Mouse (Mus musculus) right cerebral cortex, postnatal 10 days (tissue): Measurements from ENCODE around the gene Tex22.

Experiments used
- DNase-seq, 2 experiments: peaks; one replicate each; pipeline ENCODE4 v3.0.0; 2021; ENCODE audit warnings: low spot score in 2 of 2

Tex22 gene

GRCm38 (mm10) chr12:113056089-113056488 is 18.2 kb upstream of the Tex22 start:
- DNase-seq = no peak

- no peak for DNase-seq
Observed at GRCm38 (mm10) chr12:113060178-113060577, 14.1 kb upstream of the Tex22 start.

DNA sequence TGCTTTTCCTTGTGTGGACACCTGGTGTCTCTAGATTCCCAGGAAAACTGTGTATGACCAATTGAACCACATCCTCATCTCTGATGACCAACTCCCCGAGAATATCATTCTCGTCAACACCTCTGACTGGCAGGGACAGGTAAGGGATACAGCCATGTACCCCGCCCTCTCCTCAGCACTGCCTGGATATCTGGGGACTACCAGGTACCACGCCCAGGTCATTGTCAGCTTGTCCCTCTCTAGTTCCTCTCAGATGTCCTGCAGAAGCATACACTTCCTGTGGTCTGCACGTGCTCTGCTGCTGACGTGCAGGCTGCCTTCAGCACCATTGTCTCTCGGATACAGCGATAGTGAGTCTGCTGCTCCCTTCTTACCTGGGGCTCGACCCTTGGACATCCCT is 12.7 kb upstream of the Tex22 start:
- DNase-seq = no peak

DNA sequence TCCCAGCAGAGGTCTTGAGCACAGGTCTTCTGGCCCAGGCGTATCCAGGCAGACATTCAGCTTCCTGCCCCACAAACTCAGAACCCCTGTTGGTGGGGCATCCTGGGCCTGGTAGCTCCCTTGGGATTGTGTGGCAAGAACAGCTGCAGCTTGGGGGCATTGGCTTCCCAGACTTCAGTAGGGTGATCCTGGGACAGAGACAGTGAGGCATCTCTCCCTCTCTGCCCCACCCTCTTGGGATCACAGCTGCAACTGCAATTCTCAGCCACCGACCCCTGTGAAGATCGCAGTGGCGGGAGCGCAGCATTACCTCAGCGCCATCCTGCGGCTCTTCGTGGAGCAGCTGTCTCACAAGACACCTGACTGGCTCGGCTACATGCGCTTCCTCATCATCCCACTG is 12.1 kb upstream of the Tex22 start:
- DNase-seq = no peak

- no peak for DNase-seq
Observed at GRCm38 (mm10) chr12:113063700-113064099, 10.6 kb upstream of the Tex22 start.

DNA sequence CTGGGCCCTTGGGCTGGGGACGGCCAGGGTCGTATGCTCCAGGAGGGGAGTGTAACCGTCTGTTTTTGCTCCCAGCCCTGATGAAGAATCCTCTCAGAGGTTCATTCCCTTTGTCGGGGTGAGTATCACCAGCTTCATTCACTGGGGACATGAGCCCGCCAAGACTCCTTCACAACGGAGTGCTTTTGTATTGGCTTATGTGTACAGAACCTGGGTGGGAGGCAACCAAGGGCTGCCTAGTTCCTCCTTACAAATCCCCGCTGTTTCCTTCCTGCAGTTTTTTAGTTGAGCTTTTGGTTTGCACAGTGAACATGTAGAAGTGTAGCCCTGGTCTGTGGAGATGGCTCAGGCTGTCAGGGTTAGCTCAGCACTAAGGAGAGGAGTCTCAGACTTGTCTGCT is 6.3 kb upstream of the Tex22 start:
- no peak for DNase-seq

- DNase-seq = no peak
Observed at GRCm38 (mm10) chr12:113069389-113069788, 4.9 kb upstream of the Tex22 start.

DNA sequence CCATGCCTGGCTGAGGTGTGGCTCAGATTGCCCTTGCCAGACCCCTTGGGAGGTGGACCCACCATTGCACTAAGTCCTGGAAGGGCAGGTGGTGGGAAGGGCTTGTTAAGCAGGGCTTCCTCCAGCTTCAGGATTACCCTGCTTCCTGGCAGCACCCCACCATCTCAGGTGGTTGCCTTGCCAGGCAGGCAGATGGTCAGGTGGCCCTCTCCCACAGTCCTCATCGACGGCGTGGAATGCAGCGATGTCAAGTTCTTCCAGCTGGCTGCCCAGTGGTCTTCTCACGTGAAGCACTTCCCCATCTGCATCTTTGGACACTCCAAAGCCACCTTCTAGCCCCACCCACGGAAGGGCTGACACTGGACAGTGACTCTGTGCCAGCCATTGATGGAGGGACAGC is 3.0 kb upstream of the Tex22 start:
- no peak for DNase-seq

DNA sequence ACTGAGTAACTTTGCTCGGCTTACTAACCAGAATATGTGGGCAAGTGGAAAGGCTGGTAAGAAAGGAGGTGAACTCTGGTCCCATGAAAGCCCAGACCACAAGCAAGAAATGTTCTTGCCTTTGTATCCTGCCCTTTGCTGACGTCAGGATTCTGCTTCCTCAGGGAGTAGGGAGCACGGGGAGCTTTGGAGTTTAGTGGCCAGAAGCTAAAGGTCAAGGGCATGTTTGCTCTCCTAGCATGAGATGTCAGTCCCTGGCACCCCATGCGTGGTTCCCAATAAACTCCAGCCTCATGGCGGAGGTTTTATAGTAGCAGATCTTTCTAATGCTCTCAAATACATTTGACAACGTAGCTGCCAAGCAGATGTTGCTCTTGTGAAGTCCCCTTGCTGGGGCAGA is 2.5 kb upstream of the Tex22 start:
- DNase-seq = no peak

- DNase-seq = peak; percentile 65 to 71
Observed at GRCm38 (mm10) chr12:113073420-113074328, 628 bp upstream of the Tex22 start.

- peak; percentile 90 to 93 for DNase-seq
Observed at GRCm38 (mm10) chr12:113075063-113075454, 757 bp downstream of the Tex22 start.

GRCm38 (mm10) chr12:113075486-113075885 is 1.2 kb downstream of the Tex22 start:
- peak in 1 of 2 experiments; percentile 56 for DNase-seq

- DNase-seq = no peak
Observed at GRCm38 (mm10) chr12:113087276-113087675, 13.0 kb downstream of the Tex22 start.

DNA sequence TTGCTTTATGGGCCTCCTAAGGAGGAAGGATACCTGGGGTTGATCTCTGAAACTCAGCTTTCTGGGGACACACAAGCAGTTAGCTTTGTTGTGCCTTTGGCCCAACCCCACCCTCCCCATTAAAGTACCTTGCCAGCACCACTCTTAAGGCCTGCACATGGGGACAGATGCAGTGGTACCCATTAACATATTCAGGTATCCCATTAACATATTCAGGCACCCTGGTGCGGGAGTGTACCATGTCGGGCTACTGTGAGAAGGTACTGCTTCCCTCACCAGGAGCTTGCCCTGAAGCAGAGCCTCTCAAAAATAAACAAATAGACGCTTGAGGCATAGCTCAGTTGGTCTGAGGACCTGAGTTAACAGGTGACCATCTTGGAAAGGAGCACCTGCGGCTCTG is 13.7 kb downstream of the Tex22 start:
- DNase-seq = no peak

DNA sequence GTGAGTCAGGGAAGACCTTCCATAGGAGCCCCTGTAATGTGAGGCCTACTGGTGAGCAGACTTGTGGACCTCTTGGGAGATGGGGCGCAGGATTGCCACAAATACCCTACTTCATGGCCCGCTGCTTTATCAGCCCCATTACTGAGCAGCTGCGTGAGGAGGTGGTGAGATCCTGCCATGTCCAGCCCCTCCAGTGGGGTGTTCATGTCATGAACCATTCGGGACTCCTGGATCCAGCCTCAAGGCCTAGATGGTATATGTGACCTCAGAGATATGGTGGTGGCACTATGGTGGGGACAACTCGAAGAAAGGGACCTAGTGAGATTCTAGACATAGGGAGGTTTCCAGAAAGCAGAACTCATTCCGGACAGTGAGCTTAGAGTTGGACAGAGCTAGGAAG is 14.8 kb downstream of the Tex22 start:
- no peak for DNase-seq

DNA sequence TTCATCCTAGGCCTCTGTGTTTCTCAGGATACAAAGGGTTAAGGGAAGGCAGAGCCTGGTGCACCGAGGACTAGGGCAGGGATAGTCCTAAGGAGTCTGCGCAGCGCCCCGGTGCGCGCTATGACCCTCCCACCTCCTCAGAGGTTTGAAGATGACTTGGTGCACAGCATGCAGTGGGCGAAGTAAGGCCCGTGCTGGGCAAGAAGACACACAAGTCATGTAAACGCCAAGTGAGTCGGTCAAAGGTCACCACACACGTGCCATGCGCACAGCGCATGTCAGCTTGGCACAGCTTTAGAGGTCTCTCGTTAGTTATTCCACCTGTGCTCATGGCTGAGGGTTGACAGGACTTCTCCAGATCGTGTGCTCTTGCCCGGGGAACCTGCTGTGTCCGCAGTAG is 15.8 kb downstream of the Tex22 start:
- DNase-seq = no peak

DNA sequence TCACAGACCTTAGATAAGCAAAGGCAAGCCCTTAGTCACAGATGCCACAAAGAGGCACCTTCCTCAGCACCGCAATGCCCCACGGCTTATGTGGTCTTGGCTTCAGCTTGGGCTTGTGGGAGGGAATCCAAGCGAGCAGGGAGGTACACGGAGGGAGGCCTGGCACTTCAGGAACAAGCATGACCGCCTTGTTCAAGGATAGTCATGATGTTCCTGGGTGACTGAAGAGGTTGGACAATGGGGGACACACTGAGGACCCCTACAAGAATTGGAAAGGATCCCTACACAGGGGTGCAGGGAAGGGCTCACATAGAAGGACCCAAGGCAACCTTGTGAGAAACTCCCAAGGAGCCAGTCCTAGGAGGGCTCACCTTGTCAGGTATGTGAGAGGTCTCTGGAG is 22.7 kb downstream of the Tex22 start:
- peak in 1 of 2 experiments; percentile 32 for DNase-seq

- peak; percentile 57 to 68 for DNase-seq
Observed at GRCm38 (mm10) chr12:113097749-113098281, 23.5 kb downstream of the Tex22 start, which contains the start of gene Mta1. Mta1 (plus strand) TSS chr12:113098278.

- DNase-seq = no peak
Observed at GRCm38 (mm10) chr12:113098530-113099151, 24.3 kb downstream of the Tex22 start.

GRCm38 (mm10) chr12:113099470-113100237 is 25.4 kb downstream of the Tex22 start:
- DNase-seq = peak in 1 of 2 experiments; percentile 39

GRCm38 (mm10) chr12:113100448-113101076 is 26.3 kb downstream of the Tex22 start:
- DNase-seq = peak; percentile 64 to 68
